Mouse (Mus musculus) megakaryocyte, embryonic 14.5 days (primary cell): ENCODE measurements around the gene Zfp36l2.

ENCODE experiments used
- FLI1 ChIP-seq: IDR thresholded peaks from 2 replicates; pipeline ENCODE4 v1.6.1; 2012; ENCODE audit warnings: low read length, inconsistent platforms, mixed read lengths
- GATA1 ChIP-seq: IDR thresholded peaks from 3 replicates; pipeline ENCODE4 v1.6.1; 2012; ENCODE audit warnings: mixed read lengths, low read length, inconsistent platforms, borderline replicate concordance

DNA sequence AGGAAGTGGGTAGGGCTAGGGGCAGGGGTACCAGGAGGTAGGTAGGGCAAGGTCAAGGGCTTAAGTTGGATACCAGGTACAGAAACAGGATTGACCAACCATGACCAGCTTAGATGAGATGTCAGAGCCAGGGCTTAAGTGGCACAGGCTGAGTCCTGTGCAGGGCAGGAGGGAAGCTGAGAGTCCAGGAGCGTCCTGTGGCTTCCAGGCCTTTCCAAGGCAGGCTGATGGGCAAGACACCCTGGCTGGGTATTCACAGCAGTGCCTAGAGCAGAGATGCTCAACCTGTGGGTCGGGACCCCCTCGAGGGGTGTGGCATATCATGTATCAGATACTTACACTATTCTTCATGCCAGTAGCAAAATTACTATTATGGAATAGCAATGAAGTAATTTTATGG lies 22.0 kb downstream of the Zfp36l2 start:
- TF ChIP-seq GATA1, result no peak
- no peak for TF ChIP-seq FLI1
